Mouse (Mus musculus): ENCODE data around the gene Gm20388. TPM values are rescaled to one million over a fixed set of nuclear protein-coding genes. Genes with fewer than 3 reads are reported as not detected.

Gene Gm20388
- polyA plus RNA-seq, 1 experiment from 2014 or later = not detected

DNA sequence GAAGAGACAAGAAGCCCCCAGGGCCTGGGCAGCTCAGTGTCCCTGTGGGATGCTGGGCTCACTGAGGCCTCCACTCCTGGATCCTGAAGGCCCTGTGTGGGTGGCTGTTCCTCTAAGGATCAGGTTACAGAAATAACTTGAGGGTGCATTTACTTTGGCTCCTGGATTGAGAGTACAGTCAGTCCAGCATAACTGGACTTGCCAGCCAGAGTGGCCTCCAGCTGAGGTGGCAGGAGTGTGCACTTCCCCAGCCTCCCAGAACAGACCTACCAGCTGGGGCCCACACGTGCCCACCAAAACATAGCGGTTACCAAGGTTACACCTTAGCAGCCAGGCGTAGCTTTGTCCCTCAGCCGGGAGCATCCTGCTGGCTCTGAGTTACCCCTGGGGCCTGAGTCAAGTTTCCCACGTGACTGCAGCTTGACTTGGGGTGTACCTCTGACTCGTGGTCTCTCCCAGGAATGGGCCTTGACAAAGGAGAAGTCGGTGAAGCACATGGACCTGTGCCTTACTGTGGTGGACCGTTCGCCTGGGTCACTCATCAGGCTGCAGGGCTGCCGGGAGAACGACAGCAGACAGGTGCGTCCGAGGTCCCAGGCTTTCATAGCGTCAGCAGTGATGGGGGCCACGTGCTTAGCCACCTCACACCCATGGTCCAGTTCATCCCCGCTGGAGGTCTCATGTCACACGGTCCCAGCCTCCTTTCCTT, 4429.9 kb downstream of the Gm20388 start:
- no peak for ATAC-seq (ENCODE audit: extremely low read depth, insufficient number of reproducible peaks, low FRiP score, low TSS enrichment)
- WGBS = 83% methylated on average over 17 of the region's 17 CpGs
- peaks cover 95% of the 10 kb centered on the region for H3K36me3 ChIP-seq

DNA sequence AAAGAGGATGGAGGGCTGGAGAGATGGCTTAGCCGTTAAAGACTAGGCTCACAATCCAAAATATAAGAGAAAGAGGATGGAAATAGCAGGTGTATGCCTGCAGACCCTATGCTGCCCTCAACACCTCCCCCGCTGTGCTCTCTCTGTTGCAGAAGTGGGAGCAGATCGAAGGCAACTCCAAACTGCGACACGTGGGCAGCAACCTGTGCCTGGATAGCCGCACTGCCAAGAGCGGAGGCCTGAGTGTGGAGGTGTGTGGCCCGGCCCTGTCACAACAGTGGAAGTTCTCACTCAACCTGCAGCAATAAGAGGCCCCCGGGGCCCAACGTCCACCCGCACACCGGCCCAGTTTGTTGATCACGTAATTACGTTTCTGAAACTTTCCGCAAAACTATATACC, 4432.5 kb downstream of the Gm20388 start:
- Histone ChIP-seq H3K9ac (no peak overlapping the region), H3K9me3 (no peaks in the 10 kb centered on the region), H3K27me3 (replicated peaks) (no peaks in the 10 kb centered on the region), H3K4me2 (no peak overlapping the region), H3K27ac (replicated peaks) (no peak overlapping the region), H3K4me3 (no peak overlapping the region), H3K4me1 (peaks cover 15% of the 10 kb centered on the region), H3K36me3 (peaks cover 74% of the 10 kb centered on the region)
- WGBS = 92% methylated on average over 15 of the region's 15 CpGs
- ATAC-seq (ENCODE audit: extremely low read depth, insufficient number of reproducible peaks, low FRiP score, low TSS enrichment) = no peak

More for the DNA sequence above, 4429.9 kb downstream of the Gm20388 start:
- H3K4me1 ChIP-seq = no peaks in the 10 kb centered on the region
- no peak overlapping the region for H3K4me3 ChIP-seq
- no peak overlapping the region for H3K27ac ChIP-seq (replicated peaks)
- no peak overlapping the region for H3K9ac ChIP-seq
- no peaks in the 10 kb centered on the region for H3K9me3 ChIP-seq
- no peak overlapping the region for H3K4me2 ChIP-seq
- H3K27me3 ChIP-seq (replicated peaks) = no peaks in the 10 kb centered on the region

DNA sequence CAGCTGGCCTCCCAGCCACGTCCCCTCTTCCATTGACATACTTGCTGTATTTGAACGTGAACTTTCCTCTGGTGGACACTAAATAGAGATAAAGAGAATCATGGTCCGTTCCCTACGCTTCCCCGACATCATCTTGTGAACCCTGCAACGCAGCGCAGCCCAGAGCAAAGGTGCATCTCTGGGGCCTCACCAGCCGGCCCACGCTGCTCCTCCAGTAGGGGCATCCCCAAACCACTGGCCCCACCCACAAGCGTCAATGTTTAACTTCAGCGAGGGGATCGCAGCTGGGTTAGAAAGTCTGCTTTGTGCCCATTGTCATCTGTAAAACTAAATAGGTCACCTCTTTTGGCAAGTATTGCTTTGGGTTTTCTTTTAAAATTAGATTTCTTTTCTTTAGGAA, 4433.4 kb downstream of the Gm20388 start:
- Histone ChIP-seq H3K9me3 (no peaks in the 10 kb centered on the region), H3K27me3 (replicated peaks) (no peaks in the 10 kb centered on the region; the same call in 1 of the 2 replicates), H3K36me3 (peaks cover 66% of the 10 kb centered on the region), H3K4me1 (peaks cover 16% of the 10 kb centered on the region), H3K9ac (no peak overlapping the region), H3K27ac (replicated peaks) (no peak overlapping the region), H3K4me3 (no peak overlapping the region), H3K4me2 (no peak overlapping the region)
- no peak for ATAC-seq (ENCODE audit: extremely low read depth, insufficient number of reproducible peaks, low FRiP score, low TSS enrichment)
- 88% methylated on average over 12 of the region's 12 CpGs for WGBS

DNA sequence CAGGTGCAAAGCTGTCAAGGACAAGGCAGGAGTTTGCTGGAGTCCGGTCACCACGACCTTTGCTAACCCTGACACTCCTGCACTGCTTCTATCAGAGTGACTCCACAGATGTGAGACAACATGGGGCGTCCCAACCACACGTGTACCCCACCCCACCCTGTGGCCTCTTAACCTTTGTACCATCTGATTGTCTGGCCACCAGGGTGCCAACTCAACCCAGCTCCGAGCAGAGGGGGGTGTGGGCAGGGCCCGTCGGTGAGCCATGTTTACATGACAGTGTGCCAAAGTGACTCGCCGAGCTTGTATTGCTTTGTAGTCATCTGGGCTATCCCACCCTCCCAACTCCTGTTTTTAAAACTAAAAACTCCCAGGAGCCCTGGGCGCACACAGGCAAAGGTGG, 4434.5 kb downstream of the Gm20388 start:
- Histone ChIP-seq H3K4me2 (no peak overlapping the region), H3K4me1 (peaks cover 16% of the 10 kb centered on the region), H3K9me3 (no peaks in the 10 kb centered on the region), H3K27me3 (replicated peaks) (no peaks in the 10 kb centered on the region; the same call in 1 of the 2 replicates), H3K9ac (no peak overlapping the region), H3K27ac (replicated peaks) (no peak overlapping the region), H3K36me3 (peaks cover 56% of the 10 kb centered on the region), H3K4me3 (no peak overlapping the region)
- WGBS = 81% methylated on average over 10 of the region's 10 CpGs
- ATAC-seq (ENCODE audit: extremely low read depth, insufficient number of reproducible peaks, low FRiP score, low TSS enrichment) = no peak

DNA sequence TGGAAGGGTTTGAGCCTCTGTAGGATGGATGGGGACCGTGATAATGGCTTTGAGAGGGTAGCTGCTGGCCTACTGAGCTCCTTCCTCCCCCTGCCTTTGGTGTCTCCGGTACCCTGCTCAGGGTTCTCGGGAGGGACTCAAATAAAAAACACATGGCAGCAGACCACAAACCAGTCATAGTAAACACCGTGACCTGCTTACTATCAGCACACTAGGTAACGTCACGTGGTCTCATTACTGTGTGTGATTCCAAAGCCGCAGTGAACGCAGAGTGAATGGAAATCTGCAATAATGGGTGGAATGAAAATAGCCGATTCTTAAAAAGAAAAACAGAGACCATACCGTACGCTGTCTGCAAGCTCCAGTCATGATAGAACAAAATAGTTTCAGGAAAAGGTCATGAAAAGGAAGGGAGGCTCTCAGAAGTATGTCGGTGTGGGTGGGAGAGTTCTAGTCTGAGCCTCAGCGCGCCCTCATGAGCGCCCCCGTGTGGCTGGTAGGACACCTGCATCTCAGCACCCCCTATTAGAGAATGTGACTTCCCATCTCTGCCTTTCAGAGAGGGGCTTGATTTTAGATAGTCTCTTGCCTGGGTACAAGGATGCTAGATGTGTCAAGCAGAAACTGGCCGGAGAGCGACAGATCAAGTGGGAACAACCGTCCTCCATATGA, 4436.3 kb downstream of the Gm20388 start:
- Histone ChIP-seq H3K9me3 (no peaks in the 10 kb centered on the region), H3K4me3 (no peak overlapping the region), H3K27me3 (replicated peaks) (peaks cover 6% of the 10 kb centered on the region; the same call in 1 of the 2 replicates), H3K4me2 (peak overlapping the region; percentile 20; the same call in 1 of the 2 replicates), H3K27ac (replicated peaks) (no peak overlapping the region), H3K9ac (no peak overlapping the region; the same call in 1 of the 2 replicates), H3K4me1 (peaks cover 16% of the 10 kb centered on the region), H3K36me3 (peaks cover 38% of the 10 kb centered on the region)
- no peak for ATAC-seq (ENCODE audit: extremely low read depth, insufficient number of reproducible peaks, low FRiP score, low TSS enrichment)
- WGBS = 34% methylated on average over 19 of the region's 19 CpGs

DNA sequence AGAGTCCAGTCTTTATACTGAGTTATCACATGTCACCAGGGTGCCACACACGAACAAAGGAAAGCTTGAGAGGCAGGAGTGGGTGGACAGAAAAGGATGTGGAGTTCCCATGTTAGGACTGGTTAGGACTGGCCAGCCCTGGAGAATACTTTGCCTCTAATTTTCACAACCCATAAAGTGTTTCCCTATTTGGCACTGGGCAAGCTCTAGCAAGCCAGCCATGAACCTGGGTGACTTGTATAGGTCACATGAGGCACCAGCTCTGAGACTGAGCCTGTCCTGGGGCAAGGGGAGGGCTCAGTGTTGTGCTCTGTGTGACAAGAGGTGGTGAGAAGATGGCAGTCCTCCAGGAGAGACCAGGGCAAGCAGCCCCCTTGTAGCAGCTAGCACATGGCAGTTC, 4437.4 kb downstream of the Gm20388 start:
- peaks cover 27% of the 10 kb centered on the region for H3K36me3 ChIP-seq
- H3K9ac ChIP-seq = no peak overlapping the region
- no peaks in the 10 kb centered on the region for H3K9me3 ChIP-seq
- H3K4me2 ChIP-seq = no peak overlapping the region
- H3K4me3 ChIP-seq = no peak overlapping the region
- WGBS = 47% methylated on average over 1 of the region's 1 CpGs
- peaks cover 7% of the 10 kb centered on the region; the same call in 1 of the 2 replicates for H3K27me3 ChIP-seq (replicated peaks)
- H3K4me1 ChIP-seq = peaks cover 16% of the 10 kb centered on the region
- no peak for ATAC-seq (ENCODE audit: extremely low read depth, insufficient number of reproducible peaks, low FRiP score, low TSS enrichment)
- H3K27ac ChIP-seq (replicated peaks) = no peak overlapping the region

DNA sequence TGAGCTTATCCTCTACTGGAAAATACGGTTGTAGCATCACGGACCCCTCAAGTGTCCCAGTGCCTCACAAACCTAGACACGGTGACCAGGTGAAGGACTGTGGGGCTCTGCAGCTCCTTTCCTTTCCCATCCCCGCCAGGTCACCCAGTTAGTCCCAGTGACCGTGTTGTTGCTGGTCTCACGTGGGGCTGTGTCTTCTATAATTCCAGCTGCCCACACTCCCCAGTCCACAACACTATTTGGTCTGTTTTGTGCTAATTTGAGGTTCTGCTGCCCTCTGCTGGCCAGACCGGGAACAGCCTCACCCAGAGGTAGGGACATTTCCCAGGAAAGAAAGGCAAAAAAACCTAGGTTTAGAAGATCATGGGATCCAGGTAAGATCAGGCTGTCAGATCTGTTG, 4439.0 kb downstream of the Gm20388 start:
- Histone ChIP-seq H3K9me3 (no peaks in the 10 kb centered on the region), H3K4me3 (no peak overlapping the region), H3K4me2 (no peak overlapping the region), H3K27me3 (replicated peaks) (peaks cover 7% of the 10 kb centered on the region; the same call in 1 of the 2 replicates), H3K4me1 (peaks cover 16% of the 10 kb centered on the region), H3K9ac (no peak overlapping the region), H3K36me3 (peaks cover 11% of the 10 kb centered on the region), H3K27ac (replicated peaks) (no peak overlapping the region)
- ATAC-seq (ENCODE audit: extremely low read depth, insufficient number of reproducible peaks, low FRiP score, low TSS enrichment) = no peak
- WGBS = 35% methylated on average over 7 of the region's 7 CpGs

DNA sequence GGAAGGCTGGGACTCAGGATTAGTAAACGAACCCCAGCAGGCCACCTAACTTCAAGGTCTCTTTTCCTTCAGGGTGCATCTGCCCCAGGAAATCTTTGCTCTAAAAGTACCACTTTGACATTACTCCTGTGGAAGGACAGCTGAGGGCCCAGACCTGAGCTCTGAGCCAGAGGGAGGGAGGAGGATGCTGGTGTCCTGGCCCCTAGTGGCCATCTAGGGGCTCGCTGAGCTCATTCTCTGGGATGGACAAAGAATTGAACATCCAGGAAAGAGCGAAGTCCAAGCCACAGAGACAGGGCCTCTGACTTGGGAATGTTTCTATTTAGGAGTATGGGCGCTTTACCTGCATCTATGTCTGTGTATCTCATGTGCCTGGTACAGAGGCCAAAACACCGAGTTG, 4441.0 kb downstream of the Gm20388 start:
- Histone ChIP-seq H3K9me3 (no peaks in the 10 kb centered on the region), H3K4me3 (no peak overlapping the region), H3K36me3 (no peaks in the 10 kb centered on the region), H3K4me1 (peaks cover 14% of the 10 kb centered on the region), H3K27ac (replicated peaks) (no peak overlapping the region), H3K9ac (no peak overlapping the region), H3K27me3 (replicated peaks) (peaks cover 7% of the 10 kb centered on the region; the same call in 1 of the 2 replicates), H3K4me2 (no peak overlapping the region)
- no peak for ATAC-seq (ENCODE audit: extremely low read depth, insufficient number of reproducible peaks, low FRiP score, low TSS enrichment)
- 53% methylated on average over 5 of the region's 5 CpGs for WGBS

DNA sequence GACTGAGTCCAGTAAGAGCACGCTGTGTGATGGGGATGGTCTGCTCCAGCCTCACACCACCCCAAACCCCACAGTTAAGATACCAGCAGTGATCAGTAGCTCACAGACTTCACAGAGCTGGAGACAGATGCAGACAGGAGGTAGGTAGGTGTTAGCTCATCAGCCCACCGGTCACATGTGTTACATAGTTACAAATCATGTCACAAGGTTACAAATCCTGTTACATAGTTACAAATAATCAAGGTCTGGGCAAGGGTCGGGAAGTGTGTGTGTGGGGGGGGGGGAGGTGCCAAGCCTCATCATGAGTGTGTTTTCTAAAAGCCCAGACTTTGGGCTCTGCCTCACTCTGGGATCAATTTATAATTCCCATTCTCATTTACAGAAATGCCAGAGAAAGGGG, 4450.3 kb downstream of the Gm20388 start:
- WGBS = 75% methylated on average over 3 of the region's 3 CpGs

DNA sequence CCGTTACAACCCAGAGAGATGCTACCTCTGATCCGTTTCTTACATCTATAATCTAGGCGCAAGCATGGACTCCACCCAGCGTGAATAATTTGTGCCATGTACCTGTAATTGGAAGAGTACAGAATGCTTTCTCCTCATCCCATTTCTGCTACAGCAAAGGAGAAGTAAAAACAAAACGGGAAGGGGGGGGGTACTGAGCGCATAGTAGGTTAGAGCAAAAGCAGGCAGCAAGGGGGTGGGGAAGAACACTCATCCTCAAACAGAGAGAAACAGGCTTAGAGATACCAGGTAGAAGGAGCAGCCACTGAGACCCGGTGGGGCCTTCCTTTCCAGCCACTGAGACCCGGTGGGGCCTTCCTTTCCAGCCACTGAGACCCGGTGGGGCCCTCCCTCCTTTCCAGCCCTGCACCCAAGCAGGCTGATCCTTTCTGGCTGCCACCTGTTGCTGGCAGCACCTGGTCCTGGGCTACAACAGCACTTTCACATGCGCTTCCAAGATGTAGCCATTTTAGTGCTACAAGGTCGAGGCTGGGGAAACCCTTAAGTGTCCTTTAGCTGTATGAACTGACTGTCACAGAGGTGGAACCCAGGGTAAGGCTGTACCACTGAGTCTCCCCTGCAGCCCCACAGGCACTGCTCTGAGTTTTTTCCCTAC, 4451.3 kb downstream of the Gm20388 start:
- H3K4me1 ChIP-seq = no peaks in the 10 kb centered on the region
- no peak overlapping the region for H3K9ac ChIP-seq
- no peak overlapping the region for H3K27ac ChIP-seq (replicated peaks)
- no peaks in the 10 kb centered on the region for H3K27me3 ChIP-seq (replicated peaks)
- WGBS = 75% methylated on average over 11 of the region's 11 CpGs
- peaks cover 10% of the 10 kb centered on the region for H3K9me3 ChIP-seq
- no peaks in the 10 kb centered on the region for H3K36me3 ChIP-seq
- no peak overlapping the region for H3K4me3 ChIP-seq
- no peak overlapping the region for H3K4me2 ChIP-seq
- ATAC-seq (ENCODE audit: extremely low read depth, insufficient number of reproducible peaks, low FRiP score, low TSS enrichment) = no peak

More for the DNA sequence above, 4450.3 kb downstream of the Gm20388 start:
- no peak for ATAC-seq (ENCODE audit: extremely low read depth, insufficient number of reproducible peaks, low FRiP score, low TSS enrichment)
- H3K9ac ChIP-seq = no peak overlapping the region
- no peaks in the 10 kb centered on the region for H3K36me3 ChIP-seq
- no peaks in the 10 kb centered on the region for H3K27me3 ChIP-seq (replicated peaks)
- H3K4me3 ChIP-seq = no peak overlapping the region
- peaks cover 10% of the 10 kb centered on the region for H3K9me3 ChIP-seq
- H3K27ac ChIP-seq (replicated peaks) = no peak overlapping the region
- H3K4me1 ChIP-seq = no peaks in the 10 kb centered on the region
- H3K4me2 ChIP-seq = no peak overlapping the region

DNA sequence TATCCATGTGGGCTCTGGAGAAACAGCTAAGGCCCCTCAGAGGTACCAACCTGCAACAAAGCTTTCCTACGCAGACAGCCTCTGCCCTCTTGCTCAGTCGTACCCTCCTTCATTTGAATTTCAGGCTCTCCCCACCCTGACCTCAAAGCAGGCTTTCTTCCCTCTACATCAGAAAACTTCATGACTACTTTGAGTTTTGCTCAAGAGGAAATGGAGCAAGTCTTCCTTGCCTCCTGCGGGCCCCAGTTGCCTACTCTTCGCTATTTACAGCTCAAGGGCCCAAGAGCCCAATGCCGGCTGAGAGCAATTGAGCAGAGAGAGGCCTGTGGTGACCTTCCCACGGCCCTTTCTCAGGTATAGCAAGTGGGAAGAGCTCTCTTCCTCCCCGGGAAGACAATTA, 4451.9 kb downstream of the Gm20388 start:
- no peaks in the 10 kb centered on the region for H3K27me3 ChIP-seq (replicated peaks)
- WGBS = 72% methylated on average over 7 of the region's 7 CpGs
- no peak for ATAC-seq (ENCODE audit: extremely low read depth, insufficient number of reproducible peaks, low FRiP score, low TSS enrichment)

More for the DNA sequence above, 4451.9 kb downstream of the Gm20388 start:
- H3K4me3 ChIP-seq = no peak overlapping the region
- no peak overlapping the region for H3K4me2 ChIP-seq
- peaks cover 10% of the 10 kb centered on the region for H3K9me3 ChIP-seq
- no peaks in the 10 kb centered on the region for H3K4me1 ChIP-seq
- H3K9ac ChIP-seq = no peak overlapping the region
- H3K36me3 ChIP-seq = no peaks in the 10 kb centered on the region
- H3K27ac ChIP-seq (replicated peaks) = no peak overlapping the region

Measured in heart, embryonic 13.5 days (tissue).